Mouse (Mus musculus) left cerebral cortex, postnatal 4 days (tissue): ENCODE measurements around the gene Zfp13. TPM values are rescaled to one million over a fixed set of nuclear protein-coding genes. Genes with fewer than 3 reads are reported as not detected.

ENCODE experiments used
- DNase-seq: peaks from one replicate; pipeline ENCODE4 v3.0.0-alpha.2; 2022
- intact Hi-C: fragments of 180-260 bp; cut with DNase I; formaldehyde crosslinking; loops from one replicate; pipeline ENCODE4 v1.15.1; 2025
- total RNA-seq, 2 experiments: library from RNA; stranded (reverse); gene quantifications; 2 replicates each; pipeline ENCODE4 v1.2.3; 2021

Gene Zfp13
- total RNA-seq, 2 experiments from 2014 or later = 42.1 to 42.4 TPM

- intact Hi-C loops = no loop called here
- no peak for DNase-seq
Observed at GRCm38 (mm10) chr17:23592926-23593300, 6.4 kb downstream of the Zfp13 start.

GRCm38 (mm10) chr17:23592208-23592925, 6.9 kb downstream of the Zfp13 start:
- intact Hi-C loops = no loop called here
- DNase-seq = peak; percentile 98

GRCm38 (mm10) chr17:23587253-23587652, 12.0 kb downstream of the Zfp13 start:
- intact Hi-C loops = no loop called here
- no peak for DNase-seq

GRCm38 (mm10) chr17:23585721-23586491, 13.4 kb downstream of the Zfp13 start:
- intact Hi-C loops = no loop called here
- peak; percentile 76 for DNase-seq

DNA sequence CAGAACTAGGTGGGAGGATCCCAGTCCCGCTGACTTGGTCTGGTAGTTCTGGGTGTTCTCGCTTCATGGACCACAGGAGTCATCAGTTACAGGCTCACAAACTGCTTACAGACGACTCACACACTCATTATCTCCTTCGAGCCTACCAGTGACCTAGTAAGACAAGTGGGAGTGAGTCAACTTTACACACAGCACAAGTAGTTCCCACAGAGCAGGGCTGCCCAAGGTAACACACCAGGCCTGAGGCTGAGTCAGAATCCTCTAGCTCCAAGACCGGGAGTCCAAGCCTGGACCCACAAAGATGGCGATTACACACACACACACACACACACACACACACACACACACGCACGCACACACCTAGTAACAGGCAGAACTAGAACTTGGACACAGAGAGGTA, 14.5 kb downstream of the Zfp13 start:
- intact Hi-C loops = no loop called here
- no peak for DNase-seq

GRCm38 (mm10) chr17:23575951-23576552, 23.2 kb downstream of the Zfp13 start:
- intact Hi-C loops = no loop called here
- DNase-seq = no peak

GRCm38 (mm10) chr17:23574130-23574529, 25.2 kb downstream of the Zfp13 start:
- no peak for DNase-seq
- intact Hi-C loops = no loop called here

GRCm38 (mm10) chr17:23572059-23572458, 27.2 kb downstream of the Zfp13 start:
- DNase-seq = no peak

GRCm38 (mm10) chr17:23571084-23571483, 28.2 kb downstream of the Zfp13 start:
- intact Hi-C loops = no loop called here
- no peak for DNase-seq

More at GRCm38 (mm10) chr17:23572059-23572458, 27.2 kb downstream of the Zfp13 start:
- intact Hi-C loops = no loop called here

- intact Hi-C loops = no loop called here
- peak; percentile 41 for DNase-seq
Observed at GRCm38 (mm10) chr17:23570017-23570416, 29.3 kb downstream of the Zfp13 start.

DNA sequence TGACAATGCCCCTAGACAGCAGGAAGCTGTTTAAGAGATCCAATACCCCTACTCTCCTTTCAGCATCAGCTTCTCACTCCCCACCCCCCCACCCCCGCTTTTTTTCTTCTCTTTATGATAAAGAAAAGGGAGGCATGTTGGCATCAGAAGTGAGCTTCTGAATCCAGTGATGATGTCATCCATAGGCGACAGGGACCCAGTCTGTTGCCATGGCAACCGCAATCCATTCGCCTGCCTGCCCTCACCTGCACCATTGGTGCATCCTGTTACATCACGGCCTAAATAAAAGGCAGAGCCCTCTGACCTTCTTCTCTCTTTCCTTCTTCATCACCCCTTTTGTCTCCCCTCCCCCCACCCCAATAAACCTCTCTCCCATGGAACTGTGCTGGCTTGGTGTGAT, 30.9 kb downstream of the Zfp13 start:
- intact Hi-C loops = no loop called here
- DNase-seq = no peak

GRCm38 (mm10) chr17:23566787-23567186, 32.5 kb downstream of the Zfp13 start:
- DNase-seq = no peak
- intact Hi-C loops = no loop called here

DNA sequence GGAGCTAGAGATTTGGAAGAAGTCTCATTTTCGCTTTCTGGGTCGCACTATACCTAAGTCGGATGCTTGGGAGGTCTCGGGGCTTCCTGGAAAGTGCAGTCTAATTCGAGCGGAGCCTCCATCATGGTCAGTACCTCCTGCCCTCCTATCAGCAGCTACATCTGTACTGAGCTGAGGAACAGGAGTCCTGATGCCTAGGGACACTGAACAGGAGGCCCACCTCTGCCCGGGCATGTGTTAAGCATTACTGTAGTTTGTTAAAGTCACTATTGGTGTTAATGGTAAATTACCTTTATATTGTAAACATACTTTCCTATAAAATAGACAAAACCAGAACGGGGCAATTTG, 34.9 kb downstream of the Zfp13 start:
- intact Hi-C loops = no loop called here
- no peak for DNase-seq

GRCm38 (mm10) chr17:23563595-23564367, 35.5 kb downstream of the Zfp13 start, which contains the start of gene Zfp213:
Gene Zfp213 (minus strand): TSS chr17:23564238.
- intact Hi-C loops = no loop called here
- peak; percentile 96 for DNase-seq

DNA sequence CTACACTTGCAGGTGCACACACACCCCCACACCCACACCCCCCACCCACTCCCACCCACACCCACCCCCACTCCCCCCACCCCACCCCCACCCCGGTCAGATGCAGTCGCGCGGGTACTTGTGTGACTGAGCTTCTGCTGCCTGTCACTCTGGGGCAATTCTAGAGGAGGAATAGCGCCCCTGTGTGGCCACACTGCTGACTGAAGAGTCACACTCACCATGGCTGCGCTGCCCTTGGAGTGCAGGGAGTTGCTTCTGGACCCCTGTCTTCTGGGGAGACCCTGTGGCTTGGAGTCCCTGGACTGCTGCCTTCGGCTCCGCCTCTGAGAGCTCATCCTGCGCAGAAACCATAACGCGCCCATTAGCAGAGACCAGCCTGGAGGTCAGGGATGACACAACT, 39.5 kb downstream of the Zfp13 start:
- DNase-seq = peak; percentile 48
- intact Hi-C loops = loop anchor here (10.0 kb wide), 1 partner anchor 1135 kb away; the partner anchor contains the start of gene Zfp946

- DNase-seq = no peak
- intact Hi-C loops = loop anchor here (10.0 kb wide), 1 partner anchor 1131 kb away; the partner anchor contains the start of gene Zfp946
Observed at GRCm38 (mm10) chr17:23555243-23555916, 43.9 kb downstream of the Zfp13 start.

GRCm38 (mm10) chr17:23554321-23554720, 45.0 kb downstream of the Zfp13 start:
- intact Hi-C loops = loop anchor here (10.0 kb wide), 1 partner anchor 1130 kb away; the partner anchor contains the start of gene Zfp946
- no peak for DNase-seq

GRCm38 (mm10) chr17:23553634-23554120, 45.6 kb downstream of the Zfp13 start:
- DNase-seq = no peak
- intact Hi-C loops = loop anchor here (10.0 kb wide), 1 partner anchor 1129 kb away; the partner anchor contains the start of gene Zfp946

- DNase-seq = no peak
- intact Hi-C loops = loop anchor here (10.0 kb wide), 1 partner anchor 1128 kb away; the partner anchor contains the start of gene Zfp946
Observed at GRCm38 (mm10) chr17:23552896-23553633, 46.2 kb downstream of the Zfp13 start.
